In genomic region chr5:135751041-135751440, GRCm38 (mm10) we compare ENCODE assay signal across 22 mouse cellular contexts. TPM values are rescaled to one million over a fixed set of nuclear protein-coding genes. Genes with fewer than 3 reads are reported as not detected.
DNase-seq lines count a peak whose midpoint lies in the region.
"Had no signal": no experiment of that assay in that cellular context is flagged by ENCODE, and none has a peak within 500 bp of the region (broad histone marks: within the 10 kb centered on the region; RNA-seq: fewer than 3 reads in every experiment).

No protein-coding gene starts in this region.

- WGBS in heart, embryonic 10.5 days: 88% methylated on average over 1 of the region's 1 CpGs

- H3K4me3 ChIP-seq in heart, embryonic 10.5 days: no peak overlapping the region
- H3K4me3 ChIP-seq: embryonic facial prominence, embryonic 10.5 days; embryonic facial prominence, embryonic 12.5 days; forebrain, embryonic 13.5 days; forebrain, embryonic 15.5 days had no signal

- DNase-seq in heart, adult 11 months: peak; percentile 84
- DNase-seq in heart, embryonic 10.5 days (ENCODE audit: low spot score): no peak
- DNase-seq in Muller cell, postnatal 12 days (ENCODE audit: inconsistent ontology term): peak; percentile 12
- DNase-seq in testis, postnatal 14 days (ENCODE audit: low spot score): no peak
- no peak for DNase-seq in urinary bladder, postnatal 36 days (ENCODE audit: low spot score in 2 of 2)
- DNase-seq: adrenal gland, adult 8-10 months; adrenal gland, postnatal 14 days; adrenal gland, postnatal 36 days; B cell, adult 2 months; cerebellum, adult 11-12 months; cerebellum, adult 2 months; cerebellum, adult 9-10 months; cerebellum, postnatal 10 days; cerebellum, postnatal 25 days; forebrain, postnatal 0 days had no signal

- peaks cover 3% of the 10 kb centered on the region; the same call in 1 of the 2 replicates for H3K27me3 ChIP-seq in heart, embryonic 10.5 days (ENCODE audit: insufficient read depth, poor library complexity, severe bottlenecking)
- H3K27me3 ChIP-seq: embryonic facial prominence, embryonic 12.5 days; forebrain, embryonic 13.5 days; forebrain, embryonic 15.5 days had no signal

- no peaks in the 10 kb centered on the region for H3K4me1 ChIP-seq in heart, embryonic 10.5 days
- H3K4me1 ChIP-seq: embryonic facial prominence, embryonic 10.5 days; embryonic facial prominence, embryonic 12.5 days; forebrain, embryonic 13.5 days; forebrain, embryonic 15.5 days had no signal

- no peak overlapping the region for H3K27ac ChIP-seq in heart, embryonic 10.5 days
- H3K27ac ChIP-seq: embryonic facial prominence, embryonic 10.5 days; embryonic facial prominence, embryonic 12.5 days; forebrain, embryonic 13.5 days; forebrain, embryonic 15.5 days had no signal

- H3K9me3 ChIP-seq in heart, embryonic 10.5 days: no peaks in the 10 kb centered on the region
- H3K9me3 ChIP-seq: forebrain, embryonic 15.5 days had no signal

- H3K36me3 ChIP-seq in heart, embryonic 10.5 days: no peaks in the 10 kb centered on the region
- H3K36me3 ChIP-seq: embryonic facial prominence, embryonic 10.5 days; embryonic facial prominence, embryonic 12.5 days; forebrain, embryonic 15.5 days; G1E had no signal

RNA-seq across cellular contexts. Expression of gene Tmem120a, which starts 6.8 kb away (rescaled TPM):
- 36.2 and 45.5 TPM in 2 replicates for polyA plus RNA-seq in heart, embryonic 10.5 days (2016; fragmentation: Nextera tagmentation; extraction: Ambion mirVana)

RNA-seq across cellular contexts. Expression of gene Styxl1, which starts 27.1 kb away (rescaled TPM):
- 0.14 TPM in 2 replicates for polyA plus RNA-seq in heart, embryonic 10.5 days (2016; fragmentation: Nextera tagmentation; extraction: Ambion mirVana)
- polyA plus RNA-seq: forebrain, embryonic 11.5 days; G1E had no signal

RNA-seq across cellular contexts. Expression of gene Mdh2, which starts 27.2 kb away (rescaled TPM):
- 856 and 984 TPM in 2 replicates for polyA plus RNA-seq in heart, embryonic 10.5 days (2016; fragmentation: Nextera tagmentation; extraction: Ambion mirVana)

RNA-seq across cellular contexts. Expression of gene Srrm3, which starts 55.6 kb away (rescaled TPM):
- 0.26 TPM in 1 of 2 replicates, not detected in the other for polyA plus RNA-seq in heart, embryonic 10.5 days (2016; fragmentation: Nextera tagmentation; extraction: Ambion mirVana)
- polyA plus RNA-seq: CD4-positive, CD25-positive, alpha-beta regulatory T cell, adult 4 months; G1E had no signal

Comparison
In these comparisons a context has a peak if more than half of its experiments do, and no peak if none do; other contexts are left out.
1. DNase-seq: peak in heart, adult 11 months (single experiment) and Muller cell, postnatal 12 days (single experiment); none in heart, embryonic 10.5 days (single experiment), testis, postnatal 14 days (single experiment) and urinary bladder, postnatal 36 days (0 of 2).